Comparison of ENCODE assay signal across 9 mouse cellular contexts in genomic region chr14:49540104-49540503, GRCm38 (mm10). TPM values are rescaled to one million over a fixed set of nuclear protein-coding genes. Genes with fewer than 3 reads are reported as not detected.
DNase-seq lines count a peak whose midpoint lies in the region; ATAC-seq and TF ChIP-seq lines count a peak whose summit lies in the region.
"Had no signal": no experiment of that assay in that cellular context is flagged by ENCODE, and none has a peak within 500 bp of the region (broad histone marks: within the 10 kb centered on the region; RNA-seq: fewer than 3 reads in every experiment).

No protein-coding gene starts in this region.

- H3K27ac ChIP-seq in liver, adult 2 months (replicated peaks; ENCODE audit: insufficient read depth, low read depth, low read length): no peak overlapping the region
- no peak overlapping the region for H3K27ac ChIP-seq in liver, embryonic 12.5 days
- H3K27ac ChIP-seq: embryonic facial prominence, embryonic 13.5 days had no signal

- H3K36me3 ChIP-seq in liver, adult 2 months (ENCODE audit: control insufficient read depth, insufficient read depth, low read length): no peaks in the 10 kb centered on the region
- no peaks in the 10 kb centered on the region for H3K36me3 ChIP-seq in liver, embryonic 12.5 days
- H3K36me3 ChIP-seq: embryonic facial prominence, embryonic 13.5 days had no signal

- H3K27me3 ChIP-seq in liver, adult 2 months (ENCODE audit: control insufficient read depth, insufficient read depth, low read length): no peaks in the 10 kb centered on the region
- no peaks in the 10 kb centered on the region for H3K27me3 ChIP-seq in liver, embryonic 12.5 days (replicated peaks)
- H3K27me3 ChIP-seq: embryonic facial prominence, embryonic 13.5 days had no signal

- no peak overlapping the region for H3K9ac ChIP-seq in liver, adult 2 months (ENCODE audit: low read depth, low read length)
- H3K9ac ChIP-seq in liver, embryonic 12.5 days: no peak overlapping the region
- H3K9ac ChIP-seq: embryonic facial prominence, embryonic 13.5 days had no signal

- TF ChIP-seq CTCF in liver, adult 2 months (IDR thresholded peaks at IDR 0.05; ENCODE audit: low read depth, low read length): no peak

- TF ChIP-seq POLR2A in liver, adult 2 months (IDR thresholded peaks at IDR 0.05; ENCODE audit: extremely low read depth, insufficient read depth, low read length): no peak

- no peak overlapping the region for H3K4me2 ChIP-seq in liver, embryonic 12.5 days
- H3K4me2 ChIP-seq: embryonic facial prominence, embryonic 13.5 days had no signal

- peak; percentile 53 for DNase-seq in embryo, embryonic 10 days (ENCODE audit: low spot score)
- DNase-seq in embryo, embryonic 9.5 days (ENCODE audit: extremely low spot score): no peak
- DNase-seq in liver, adult 2 months (ENCODE audit: extremely low read depth, low read depth, low spot score): peak; percentile 1
- DNase-seq in cerebellum, adult 11 months: peak; percentile 10
- DNase-seq in kidney, postnatal 25 days: peak; percentile 35 to 43

- no peak overlapping the region for H3K4me3 ChIP-seq in liver, adult 2 months (ENCODE audit: insufficient read depth, low read depth, low read length)
- H3K4me3 ChIP-seq in liver, embryonic 12.5 days: no peak overlapping the region
- H3K4me3 ChIP-seq: embryonic facial prominence, embryonic 13.5 days had no signal

- H3K4me1 ChIP-seq in liver, adult 2 months (ENCODE audit: control insufficient read depth, insufficient read depth, low read length): no peaks in the 10 kb centered on the region
- H3K4me1 ChIP-seq in liver, embryonic 12.5 days: no peaks in the 10 kb centered on the region
- H3K4me1 ChIP-seq: embryonic facial prominence, embryonic 13.5 days had no signal

- no peaks in the 10 kb centered on the region for H3K9me3 ChIP-seq in liver, embryonic 12.5 days (replicated peaks)
- H3K9me3 ChIP-seq: embryonic facial prominence, embryonic 13.5 days had no signal

- ATAC-seq in liver, embryonic 12.5 days: no peak
- no peak for ATAC-seq in monocyte, adult 5-6 weeks (replicated peaks; ENCODE audit: insufficient number of reproducible peaks, low FRiP score, low TSS enrichment, poor library complexity, severe bottlenecking)
- ATAC-seq in erythroblast, adult 5-6 weeks (replicated peaks; ENCODE audit: low FRiP score, poor library complexity, severe bottlenecking): no peak

- WGBS in liver, adult 2 months: 37% methylated on average over 1 of the region's 1 CpGs
- WGBS in liver, embryonic 12.5 days (ENCODE audit: insufficient replicate concordance): 24% methylated on average over 1 of the region's 1 CpGs

- H3K79me2 ChIP-seq in liver, adult 2 months (ENCODE audit: control insufficient read depth, insufficient read depth, low read length): no peaks in the 10 kb centered on the region

RNA-seq across cellular contexts. Expression of gene Slc35f4, which starts 14.3 kb away (rescaled TPM):
- total RNA-seq in liver, adult 2 months (2014; rRNA removed): not detected in 2 replicates
- polyA plus RNA-seq in liver, adult 2 months (2012; rRNA removed): not detected in 2 replicates
- polyA plus RNA-seq in liver, embryonic 12.5 days (2016; fragmentation: Nextera tagmentation; extraction: Ambion mirVana): 0.10 and 0.16 TPM in 2 replicates
- not detected in 3 replicates for total RNA-seq in monocyte, adult 5-6 weeks (2017)
- total RNA-seq in erythroblast, adult 5-6 weeks (2015; ENCODE audit: low replicate concordance): not detected in 2 replicates
- not detected in 2 replicates for total RNA-seq in erythroblast, adult 5-6 weeks (2017; ENCODE audit: low replicate concordance)
- polyA plus RNA-seq: embryonic facial prominence, embryonic 13.5 days had no signal
